Comparison of ENCODE assay signal across 8 mouse cellular contexts in genomic region chr1:7396867-7397806, GRCm38 (mm10).
DNase-seq lines count a peak whose midpoint lies in the region; ATAC-seq and TF ChIP-seq lines count a peak whose summit lies in the region.

No protein-coding gene starts in this region.

- WGBS in embryonic facial prominence, embryonic 10.5 days, result 16% methylated on average over 26 of the region's 26 CpGs
- WGBS in kidney, embryonic 15.5 days, result 14% methylated on average over 26 of the region's 26 CpGs
- 3% methylated on average over 26 of the region's 26 CpGs for WGBS in liver, embryonic 13.5 days (ENCODE audit: insufficient replicate concordance)
- 14% methylated on average over 26 of the region's 26 CpGs for WGBS in neural tube, embryonic 12.5 days
- WGBS in stomach, postnatal 0 days, result 15% methylated on average over 26 of the region's 26 CpGs

- 0 out of 2 replicates have a peak overlapping the region, but pooled peaks have one; percentile 55 for H3K9ac ChIP-seq in kidney, embryonic 15.5 days
- peak overlapping the region; percentile 57 for H3K9ac ChIP-seq in liver, embryonic 13.5 days
- H3K9ac ChIP-seq in neural tube, embryonic 12.5 days, result peak overlapping the region; percentile 38
- H3K9ac ChIP-seq in stomach, postnatal 0 days (ENCODE audit: low read length), result peak overlapping the region; percentile 47; the same call in 1 of the 2 replicates

- H3K4me1 ChIP-seq in embryonic facial prominence, embryonic 10.5 days, result no peaks in the 10 kb centered on the region
- no peaks in the 10 kb centered on the region for H3K4me1 ChIP-seq in kidney, embryonic 15.5 days
- H3K4me1 ChIP-seq in liver, embryonic 13.5 days (replicated peaks), result peaks cover 11% of the 10 kb centered on the region
- no peaks in the 10 kb centered on the region for H3K4me1 ChIP-seq in neural tube, embryonic 12.5 days
- H3K4me1 ChIP-seq in stomach, postnatal 0 days (replicated peaks; ENCODE audit: control insufficient read depth, insufficient read depth), result no peaks in the 10 kb centered on the region

- H3K4me2 ChIP-seq in kidney, embryonic 15.5 days, result peak overlapping the region; percentile 57
- H3K4me2 ChIP-seq in liver, embryonic 13.5 days, result peak overlapping the region; percentile 89
- H3K4me2 ChIP-seq in neural tube, embryonic 12.5 days (replicated peaks), result peak overlapping the region; percentile 65
- peak overlapping the region; percentile 44 for H3K4me2 ChIP-seq in stomach, postnatal 0 days (replicated peaks; ENCODE audit: low read depth)

- peak overlapping the region; percentile 74 for H3K4me3 ChIP-seq in embryonic facial prominence, embryonic 10.5 days
- peak overlapping the region; percentile 84 for H3K4me3 ChIP-seq in kidney, embryonic 15.5 days (replicated peaks)
- peak overlapping the region; percentile 75 for H3K4me3 ChIP-seq in liver, embryonic 13.5 days (replicated peaks)
- H3K4me3 ChIP-seq in neural tube, embryonic 12.5 days, result peak overlapping the region; percentile 67
- H3K4me3 ChIP-seq in stomach, postnatal 0 days (ENCODE audit: low read depth, low read length), result peak overlapping the region; percentile 72

- TF ChIP-seq CTCF in stomach, postnatal 0 days (IDR thresholded peaks at IDR 0.05; ENCODE audit: low read depth), result peak; percentile 76

- no peaks in the 10 kb centered on the region for H3K27me3 ChIP-seq in embryonic facial prominence, embryonic 10.5 days (replicated peaks; ENCODE audit: low read depth, poor library complexity, severe bottlenecking)
- no peaks in the 10 kb centered on the region for H3K27me3 ChIP-seq in kidney, embryonic 15.5 days
- H3K27me3 ChIP-seq in liver, embryonic 13.5 days, result no peaks in the 10 kb centered on the region
- H3K27me3 ChIP-seq in neural tube, embryonic 12.5 days (replicated peaks), result no peaks in the 10 kb centered on the region
- H3K27me3 ChIP-seq in stomach, postnatal 0 days (ENCODE audit: control insufficient read depth, insufficient read depth, low read length), result no peaks in the 10 kb centered on the region

- H3K27ac ChIP-seq in embryonic facial prominence, embryonic 10.5 days (replicated peaks), result peak overlapping the region; percentile 91
- H3K27ac ChIP-seq in kidney, embryonic 15.5 days, result peak overlapping the region; percentile 89
- H3K27ac ChIP-seq in liver, embryonic 13.5 days, result peak overlapping the region; percentile 43
- H3K27ac ChIP-seq in neural tube, embryonic 12.5 days, result no peak overlapping the region
- H3K27ac ChIP-seq in stomach, postnatal 0 days (replicated peaks), result peak overlapping the region; percentile 58; the same call in 1 of the 2 replicates

- peak; percentile 52 for TF ChIP-seq EP300 in stomach, postnatal 0 days (optimal IDR thresholded peaks at IDR 0.05)

- no peaks in the 10 kb centered on the region for H3K36me3 ChIP-seq in embryonic facial prominence, embryonic 10.5 days (replicated peaks)
- H3K36me3 ChIP-seq in kidney, embryonic 15.5 days, result no peaks in the 10 kb centered on the region
- H3K36me3 ChIP-seq in liver, embryonic 13.5 days, result no peaks in the 10 kb centered on the region
- no peaks in the 10 kb centered on the region for H3K36me3 ChIP-seq in neural tube, embryonic 12.5 days
- H3K36me3 ChIP-seq in stomach, postnatal 0 days (ENCODE audit: control insufficient read depth, insufficient read depth, low read length), result no peaks in the 10 kb centered on the region

- peak; percentile 92 for ATAC-seq in kidney, embryonic 15.5 days (replicated peaks; ENCODE audit: low FRiP score)
- peak; percentile 87 for ATAC-seq in liver, embryonic 13.5 days (ENCODE audit: low read depth)
- ATAC-seq in neural tube, embryonic 12.5 days (ENCODE audit: low FRiP score, low read depth), result peak; percentile 92
- ATAC-seq in stomach, postnatal 0 days (ENCODE audit: low FRiP score, low TSS enrichment), result peak; percentile 91

- DNase-seq in 416B (ENCODE audit: low read depth) (peak; percentile 93), WW6 (ENCODE audit: low read depth, low spot score) (peak; percentile 71)
- peak; percentile 75 for DNase-seq in embryonic facial prominence, embryonic 10.5 days (ENCODE audit: low spot score)
- peak; percentile 54 for DNase-seq in gonadal fat pad, adult 2 months (ENCODE audit: low read depth)
- peak; percentile 55 for DNase-seq in liver, embryonic 13.5 days
- DNase-seq in stomach, postnatal 0 days (ENCODE audit: low spot score), result peak; percentile 76

- H3K9me3 ChIP-seq in embryonic facial prominence, embryonic 10.5 days, result no peaks in the 10 kb centered on the region
- no peaks in the 10 kb centered on the region for H3K9me3 ChIP-seq in kidney, embryonic 15.5 days (replicated peaks)
- H3K9me3 ChIP-seq in liver, embryonic 13.5 days (replicated peaks), result no peaks in the 10 kb centered on the region
- 0 out of 2 replicates have a peak, but pooled peaks cover 3% of the 10 kb centered on the region for H3K9me3 ChIP-seq in neural tube, embryonic 12.5 days
- no peaks in the 10 kb centered on the region for H3K9me3 ChIP-seq in stomach, postnatal 0 days (ENCODE audit: control insufficient read depth, low read length)
